Mouse (Mus musculus) spleen, postnatal 4 days (tissue): Measurements from ENCODE around the gene Zbtb22.
A peak's percentile ranks its signal among the peaks of the same experiment; 100 is the strongest.

ENCODE experiments used
- DNase-seq, 2 experiments: peaks; one replicate each; pipeline ENCODE4 v3.0.0; 2022; ENCODE audit warnings: low spot score in 2 of 2

Zbtb22 gene

GRCm38 (mm10) chr17:33920282-33921097, 4.8 kb downstream of the Zbtb22 start:
- peak; percentile 89 to 95 for DNase-seq

GRCm38 (mm10) chr17:33921361-33921760, 5.7 kb downstream of the Zbtb22 start:
- no peak for DNase-seq

- peak; percentile 72 to 88 for DNase-seq
Observed at GRCm38 (mm10) chr17:33924577-33925283, 9.0 kb downstream of the Zbtb22 start.

- DNase-seq = no peak
Observed at GRCm38 (mm10) chr17:33925406-33926116, 9.9 kb downstream of the Zbtb22 start.

GRCm38 (mm10) chr17:33926207-33926932, 10.7 kb downstream of the Zbtb22 start:
- DNase-seq = peak in 1 of 2 experiments; percentile 69

GRCm38 (mm10) chr17:33928251-33928947, 12.7 kb downstream of the Zbtb22 start:
- no peak for DNase-seq

GRCm38 (mm10) chr17:33929371-33930279, 13.9 kb downstream of the Zbtb22 start, which contains the start of gene Rgl2:
Rgl2 (plus strand) TSS chr17:33929543.
- peak; percentile 97 to 99 for DNase-seq

GRCm38 (mm10) chr17:33930280-33931158, 14.8 kb downstream of the Zbtb22 start:
- DNase-seq = peak in 1 of 2 experiments; percentile 82

- peak in 1 of 2 experiments; percentile 67 for DNase-seq
Observed at GRCm38 (mm10) chr17:33931159-33931866, 15.6 kb downstream of the Zbtb22 start.

GRCm38 (mm10) chr17:33931947-33932346, 16.2 kb downstream of the Zbtb22 start:
- peak in 1 of 2 experiments; percentile 65 for DNase-seq

- peak in 1 of 2 experiments; percentile 63 for DNase-seq
Observed at GRCm38 (mm10) chr17:33932448-33932847, 16.7 kb downstream of the Zbtb22 start.

- peak in 1 of 2 experiments; percentile 60 for DNase-seq
Observed at GRCm38 (mm10) chr17:33932970-33933369, 17.3 kb downstream of the Zbtb22 start.

- DNase-seq = peak in 1 of 2 experiments; percentile 64
Observed at GRCm38 (mm10) chr17:33935422-33936055, 19.8 kb downstream of the Zbtb22 start.

GRCm38 (mm10) chr17:33936993-33937392, 21.3 kb downstream of the Zbtb22 start:
- no peak for DNase-seq

- DNase-seq = no peak
Observed at GRCm38 (mm10) chr17:33938783-33939182, 23.1 kb downstream of the Zbtb22 start.

- peak; percentile 84 to 92 for DNase-seq
Observed at GRCm38 (mm10) chr17:33940206-33940805, 24.6 kb downstream of the Zbtb22 start, which contains the start of the genes Pfdn6 and Wdr46. Pfdn6 (minus strand) TSS chr17:33940343. Wdr46 (plus strand) TSS chr17:33940660.

GRCm38 (mm10) chr17:33940981-33941380, 25.3 kb downstream of the Zbtb22 start:
- DNase-seq = peak in 1 of 2 experiments; percentile 75
